ENCODE assay signal across 9 mouse cellular contexts in the genomic region with DNA sequence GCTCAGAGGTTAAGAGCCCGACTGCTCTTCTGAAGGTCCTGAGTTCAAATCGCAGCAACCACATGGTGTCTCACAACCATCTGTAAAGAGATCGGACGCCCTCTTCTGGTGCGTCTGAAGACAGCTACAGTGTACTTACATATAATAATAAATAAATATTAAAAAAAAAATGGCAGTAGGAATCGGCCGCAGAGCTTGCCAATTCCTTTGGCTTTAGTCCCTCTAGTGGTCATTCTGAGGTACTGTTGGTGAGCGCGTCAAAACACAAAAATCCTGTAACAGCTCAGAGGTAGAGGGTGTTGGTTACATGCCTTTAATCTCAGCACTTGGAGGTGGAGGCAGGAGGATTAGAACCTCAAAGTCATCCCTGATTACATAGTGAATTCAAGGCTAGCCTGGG. TPM values are rescaled to one million over a fixed set of nuclear protein-coding genes. Genes with fewer than 3 reads are reported as not detected.
A peak's percentile ranks its signal among the peaks of the same experiment; 100 is the strongest.
DNase-seq lines count a peak whose midpoint lies in the region; ATAC-seq lines count a peak whose summit lies in the region.
"Had no signal": no experiment of that assay in that cellular context is flagged by ENCODE, and none has a peak within 500 bp of the region (broad histone marks: within the 10 kb centered on the region; RNA-seq: fewer than 3 reads in every experiment).

No protein-coding gene starts in this region.

- H3K9me3 ChIP-seq in heart, embryonic 11.5 days (replicated peaks; ENCODE audit: control insufficient read depth, low read length) = no peaks in the 10 kb centered on the region
- H3K9me3 ChIP-seq in embryonic facial prominence, embryonic 10.5 days = no peaks in the 10 kb centered on the region
- H3K9me3 ChIP-seq in hindbrain, embryonic 14.5 days (ENCODE audit: control insufficient read depth, low read length) = no peaks in the 10 kb centered on the region
- H3K9me3 ChIP-seq in midbrain, embryonic 14.5 days (ENCODE audit: control insufficient read depth, low read length) = no peaks in the 10 kb centered on the region

- intact Hi-C loops in left cerebral cortex, postnatal 25 days (cut with DNase I) = loop anchor here (2.0 to 5.0 kb wide), 2 partner anchors 225 to 355 kb away; a partner anchor contains a TSS

- H3K4me1 ChIP-seq in heart, embryonic 11.5 days (ENCODE audit: control insufficient read depth, insufficient read depth, low read length) = no peaks in the 10 kb centered on the region
- H3K4me1 ChIP-seq in embryonic facial prominence, embryonic 10.5 days = peaks cover 9% of the 10 kb centered on the region
- peaks cover 8% of the 10 kb centered on the region for H3K4me1 ChIP-seq in hindbrain, embryonic 14.5 days (replicated peaks; ENCODE audit: control insufficient read depth, insufficient read depth, low read length)
- H3K4me1 ChIP-seq in midbrain, embryonic 14.5 days (ENCODE audit: control insufficient read depth, insufficient read depth, low read length) = peaks cover 8% of the 10 kb centered on the region; the same call in 1 of the 2 replicates

- H3K4me2 ChIP-seq in heart, embryonic 11.5 days = no peak overlapping the region
- no peak overlapping the region for H3K4me2 ChIP-seq in hindbrain, embryonic 14.5 days (replicated peaks)
- no peak overlapping the region for H3K4me2 ChIP-seq in midbrain, embryonic 14.5 days (ENCODE audit: low read length)

- no peaks in the 10 kb centered on the region for H3K36me3 ChIP-seq in heart, embryonic 11.5 days (ENCODE audit: control insufficient read depth, insufficient read depth, low read length)
- H3K36me3 ChIP-seq in embryonic facial prominence, embryonic 10.5 days (replicated peaks) = no peaks in the 10 kb centered on the region
- H3K36me3 ChIP-seq in hindbrain, embryonic 14.5 days (replicated peaks; ENCODE audit: control insufficient read depth, insufficient read depth) = no peaks in the 10 kb centered on the region
- no peaks in the 10 kb centered on the region for H3K36me3 ChIP-seq in midbrain, embryonic 14.5 days (ENCODE audit: control insufficient read depth, insufficient read depth, low read length)

- H3K9ac ChIP-seq in heart, embryonic 11.5 days (ENCODE audit: low read depth, low read length) = no peak overlapping the region
- no peak overlapping the region for H3K9ac ChIP-seq in hindbrain, embryonic 14.5 days
- H3K9ac ChIP-seq in midbrain, embryonic 14.5 days (replicated peaks; ENCODE audit: low read length) = no peak overlapping the region

- no peak overlapping the region for H3K4me3 ChIP-seq in heart, embryonic 11.5 days (ENCODE audit: low read depth, low read length)
- H3K4me3 ChIP-seq in embryonic facial prominence, embryonic 10.5 days = no peak overlapping the region
- no peak overlapping the region for H3K4me3 ChIP-seq in hindbrain, embryonic 14.5 days (replicated peaks; ENCODE audit: low read length)
- no peak overlapping the region for H3K4me3 ChIP-seq in midbrain, embryonic 14.5 days (replicated peaks; ENCODE audit: low read depth, low read length)

- peak; percentile 51 for DNase-seq in heart, adult 8-10 months (ENCODE audit: low spot score)
- peak; percentile 70 for DNase-seq in adrenal gland, postnatal 14 days
- DNase-seq in embryonic facial prominence, embryonic 10.5 days (ENCODE audit: low spot score) = peak; percentile 57
- peak; percentile 84 for DNase-seq in hindbrain, embryonic 14.5 days (ENCODE audit: low spot score)
- DNase-seq in left cerebral cortex, postnatal 25 days (ENCODE audit: low spot score in 2 of 2) = peak; percentile 61 to 79
- DNase-seq in midbrain, embryonic 14.5 days = peak; percentile 86
- peak; percentile 45 for DNase-seq in spleen, adult 12 weeks (ENCODE audit: low spot score)

- 0 out of 2 replicates have a peak, but pooled peaks cover 3% of the 10 kb centered on the region for H3K27me3 ChIP-seq in heart, embryonic 11.5 days (ENCODE audit: control insufficient read depth, insufficient read depth, low read length)
- H3K27me3 ChIP-seq in embryonic facial prominence, embryonic 10.5 days (replicated peaks; ENCODE audit: low read depth, poor library complexity, severe bottlenecking) = peaks cover 25% of the 10 kb centered on the region
- H3K27me3 ChIP-seq in hindbrain, embryonic 14.5 days (ENCODE audit: control insufficient read depth, insufficient read depth, low read length) = peaks cover 9% of the 10 kb centered on the region
- H3K27me3 ChIP-seq in midbrain, embryonic 14.5 days (ENCODE audit: control insufficient read depth, insufficient read depth, low read length) = peaks cover 4% of the 10 kb centered on the region; the same call in 1 of the 2 replicates

- no peak overlapping the region for H3K27ac ChIP-seq in heart, embryonic 11.5 days (ENCODE audit: low read depth, low read length)
- H3K27ac ChIP-seq in embryonic facial prominence, embryonic 10.5 days (replicated peaks) = no peak overlapping the region
- H3K27ac ChIP-seq in hindbrain, embryonic 14.5 days = no peak overlapping the region
- H3K27ac ChIP-seq in midbrain, embryonic 14.5 days (replicated peaks; ENCODE audit: low read depth, low read length) = no peak overlapping the region

- WGBS in heart, embryonic 11.5 days (ENCODE audit: insufficient replicate concordance) = 20% methylated on average over 9 of the region's 9 CpGs
- 22% methylated on average over 9 of the region's 9 CpGs for WGBS in embryonic facial prominence, embryonic 10.5 days
- 20% methylated on average over 9 of the region's 9 CpGs for WGBS in hindbrain, embryonic 14.5 days
- 20% methylated on average over 9 of the region's 9 CpGs for WGBS in midbrain, embryonic 14.5 days

- ATAC-seq in heart, embryonic 11.5 days (replicated peaks; ENCODE audit: insufficient number of reproducible peaks, low FRiP score, low TSS enrichment) = no peak
- peak; percentile 22; the same call in 1 of the 2 replicates for ATAC-seq in hindbrain, embryonic 14.5 days (ENCODE audit: low FRiP score)
- 0 out of 2 replicates have a peak, but pooled peaks have one; percentile 21 for ATAC-seq in midbrain, embryonic 14.5 days (ENCODE audit: low FRiP score, low TSS enrichment)

RNA-seq across cellular contexts. Expression of a gene that starts 4.0 kb away (rescaled TPM):
- total RNA-seq in heart, adult 8-10 months (2022) = 10 to 100 TPM in 2 of 4 experiments, 1 to 10 TPM in 2; 9.3 to 12.3 (median 10.7) TPM
- 5.6 and 6.0 TPM in 2 replicates for polyA plus RNA-seq in heart, embryonic 11.5 days (2014; fragmentation: Nextera tagmentation; extraction: Ambion mirVana)
- total RNA-seq in adrenal gland, postnatal 14 days (2021) = 17.7 and 18.1 TPM in 2 replicates
- 6.3 and 6.4 TPM in 2 replicates for polyA plus RNA-seq in embryonic facial prominence, embryonic 10.5 days (2016; fragmentation: Nextera tagmentation; extraction: Ambion mirVana)
- polyA plus RNA-seq in hindbrain, embryonic 14.5 days (2014; fragmentation: Nextera tagmentation; extraction: Ambion mirVana) = 5.7 and 6.8 TPM in 2 replicates
- 10 to 100 TPM; 12.1 to 13.3 TPM for total RNA-seq in left cerebral cortex, postnatal 25 days (2021)
- 7.2 and 7.5 TPM in 2 replicates for polyA plus RNA-seq in midbrain, embryonic 14.5 days (2014; fragmentation: Nextera tagmentation; extraction: Ambion mirVana)

RNA-seq across cellular contexts. Expression of a gene that starts 4.8 kb away (rescaled TPM):
- total RNA-seq in heart, adult 8-10 months (2022) = 10 to 100 TPM; 14.6 to 19.2 (median 19.0) TPM
- polyA plus RNA-seq in heart, embryonic 11.5 days (2014; fragmentation: Nextera tagmentation; extraction: Ambion mirVana) = 8.6 and 9.2 TPM in 2 replicates
- total RNA-seq in adrenal gland, postnatal 14 days (2021) = 11.9 and 16.0 TPM in 2 replicates
- polyA plus RNA-seq in embryonic facial prominence, embryonic 10.5 days (2016; fragmentation: Nextera tagmentation; extraction: Ambion mirVana) = 8.7 and 9.4 TPM in 2 replicates
- polyA plus RNA-seq in hindbrain, embryonic 14.5 days (2014; fragmentation: Nextera tagmentation; extraction: Ambion mirVana) = 19.7 and 23.4 TPM in 2 replicates
- total RNA-seq in left cerebral cortex, postnatal 25 days (2021) = 10 to 100 TPM; 17.9 to 20.2 TPM
- 20.5 and 20.8 TPM in 2 replicates for polyA plus RNA-seq in midbrain, embryonic 14.5 days (2014; fragmentation: Nextera tagmentation; extraction: Ambion mirVana)

RNA-seq across cellular contexts. Expression of a gene that starts 44.1 kb away (rescaled TPM):
- not detected for total RNA-seq in heart, adult 8-10 months (2022)
- not detected in 2 replicates for polyA plus RNA-seq in heart, embryonic 11.5 days (2014; fragmentation: Nextera tagmentation; extraction: Ambion mirVana)
- total RNA-seq in adrenal gland, postnatal 14 days (2021) = not detected in 2 replicates
- not detected in 2 replicates for polyA plus RNA-seq in embryonic facial prominence, embryonic 10.5 days (2016; fragmentation: Nextera tagmentation; extraction: Ambion mirVana)
- not detected in 2 replicates for polyA plus RNA-seq in hindbrain, embryonic 14.5 days (2014; fragmentation: Nextera tagmentation; extraction: Ambion mirVana)
- total RNA-seq in left cerebral cortex, postnatal 25 days (2021) = not detected
- polyA plus RNA-seq in midbrain, embryonic 14.5 days (2014; fragmentation: Nextera tagmentation; extraction: Ambion mirVana) = not detected in 2 replicates
- total RNA-seq: adrenal gland, postnatal 4 days had no signal

RNA-seq across cellular contexts. Expression of a gene that starts 52.4 kb away (rescaled TPM):
- total RNA-seq in heart, adult 8-10 months (2022) = 10 to 100 TPM; 52.0 to 66.8 (median 54.9) TPM
- 17.5 and 19.0 TPM in 2 replicates for polyA plus RNA-seq in heart, embryonic 11.5 days (2014; fragmentation: Nextera tagmentation; extraction: Ambion mirVana)
- total RNA-seq in adrenal gland, postnatal 14 days (2021) = 1.3 and 1.4 TPM in 2 replicates
- 0.10 and 0.22 TPM in 2 replicates for polyA plus RNA-seq in embryonic facial prominence, embryonic 10.5 days (2016; fragmentation: Nextera tagmentation; extraction: Ambion mirVana)
- 2.9 and 4.1 TPM in 2 replicates for polyA plus RNA-seq in hindbrain, embryonic 14.5 days (2014; fragmentation: Nextera tagmentation; extraction: Ambion mirVana)
- 1 to 10 TPM; 2.1 to 2.2 TPM for total RNA-seq in left cerebral cortex, postnatal 25 days (2021)
- polyA plus RNA-seq in midbrain, embryonic 14.5 days (2014; fragmentation: Nextera tagmentation; extraction: Ambion mirVana) = 0.94 and 1.1 TPM in 2 replicates
